Mouse (Mus musculus) spleen, adult 2 months (tissue): ENCODE results near the gene Tubgcp2.

Experiments used
- CTCF ChIP-seq: fragments of 200-500 bp; IDR thresholded peaks from 2 replicates; pipeline ENCODE4 v1.5.1; 2011; ENCODE audit warnings: mild to moderate bottlenecking, inconsistent platforms; ENCODE audit not compliant: insufficient read depth, insufficient read length, insufficient replicate concordance; ENCODE audit errors: extremely low read depth
- POLR2A ChIP-seq: fragments of 200-500 bp; IDR thresholded peaks from 2 replicates; pipeline ENCODE4 v1.6.1; 2011; ENCODE audit warnings: low read depth, low read length, inconsistent platforms

GRCm38 (mm10) chr7:139957437-139957836, 79.0 kb downstream of the Tubgcp2 start:
- no peak for TF ChIP-seq POLR2A
- no peak for TF ChIP-seq CTCF
